7 mouse cellular contexts compared by ENCODE assay signal in the genomic region with DNA sequence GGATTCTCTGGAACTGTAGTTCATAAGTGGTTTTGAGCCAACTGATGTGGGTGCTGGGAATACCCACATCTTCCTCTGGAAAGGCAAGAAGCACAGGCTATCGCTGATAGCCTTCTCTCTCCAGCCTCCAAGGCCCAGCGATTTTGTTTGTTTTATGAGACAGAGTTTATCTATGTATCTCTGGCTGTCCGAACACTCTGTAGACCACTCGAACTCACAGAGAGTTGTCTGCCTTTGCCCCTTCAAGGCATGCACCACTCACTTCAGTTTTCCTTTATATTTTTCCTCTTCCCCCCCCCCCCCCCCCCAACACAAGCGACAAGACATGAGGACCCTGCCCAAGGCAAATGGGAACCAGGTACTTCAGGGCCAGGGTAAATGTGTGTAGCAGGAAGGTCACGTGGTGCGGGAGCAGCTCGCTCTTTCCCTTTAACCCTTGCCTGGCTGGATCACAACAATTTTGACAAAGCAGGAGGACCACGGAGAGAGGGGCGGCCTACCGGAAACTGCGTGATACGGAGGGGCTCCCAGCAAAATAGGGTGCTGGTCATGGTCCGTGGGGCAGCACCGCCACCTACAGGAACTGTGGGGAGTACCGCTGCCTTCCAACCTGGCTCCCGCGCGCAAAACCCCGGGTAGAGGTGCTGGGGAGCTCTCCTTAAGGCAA. TPM values are rescaled to one million over a fixed set of nuclear protein-coding genes. Genes with fewer than 3 reads are reported as not detected.
DNase-seq lines count a peak whose midpoint lies in the region; ATAC-seq and TF ChIP-seq lines count a peak whose summit lies in the region.

No protein-coding gene starts in this region.

- TF ChIP-seq POLR2A in heart, adult 2 months (IDR thresholded peaks at IDR 0.05; ENCODE audit: insufficient read depth, low read depth, low read length), result no peak
- TF ChIP-seq POLR2A in kidney, adult 2 months (IDR thresholded peaks at IDR 0.05; ENCODE audit: low read depth, low read length), result no peak
- TF ChIP-seq POLR2A in spleen, adult 2 months (IDR thresholded peaks at IDR 0.05; ENCODE audit: low read depth, low read length), result no peak

- intact Hi-C loops in heart, adult 2 months (cut with DNase I), result loop anchor here (5.0 to 10.0 kb wide), 2 partner anchors 168 to 265 kb away; a partner anchor contains a TSS

- peak; percentile 84 for TF ChIP-seq CTCF in heart, adult 2 months (IDR thresholded peaks at IDR 0.05)
- TF ChIP-seq CTCF in kidney, adult 2 months (conservative IDR thresholded peaks at IDR 0.05; ENCODE audit: insufficient read depth, insufficient read length, low read depth, low read length), result peak; percentile 80
- peak; percentile 76 for TF ChIP-seq CTCF in spleen, adult 2 months (IDR thresholded peaks at IDR 0.05; ENCODE audit: extremely low read depth, insufficient read depth, insufficient read length, insufficient replicate concordance)

- peak; percentile 78 to 83 for DNase-seq in adrenal gland, postnatal 36 days
- DNase-seq in embryonic facial prominence, embryonic 11.5 days (ENCODE audit: low spot score), result peak; percentile 92
- peak; percentile 61 to 73 for DNase-seq in heart, adult 2 months
- DNase-seq in kidney, adult 2 months, result peak; percentile 62
- peak; percentile 94 for DNase-seq in midbrain, embryonic 14.5 days
- peak; percentile 15 to 45 for DNase-seq in spleen, adult 2 months (ENCODE audit: low read depth in 1 of 2, low spot score in 2 of 2)

- no peaks in the 10 kb centered on the region for H3K27me3 ChIP-seq in embryonic facial prominence, embryonic 11.5 days (ENCODE audit: control insufficient read depth, insufficient read depth, low read length)
- no peaks in the 10 kb centered on the region for H3K27me3 ChIP-seq in heart, adult 2 months (ENCODE audit: control insufficient read depth, insufficient read depth, low read length)
- no peaks in the 10 kb centered on the region for H3K27me3 ChIP-seq in kidney, adult 2 months (replicated peaks; ENCODE audit: control insufficient read depth, insufficient read depth, low read length)
- H3K27me3 ChIP-seq in limb, embryonic 12.5 days, result no peaks in the 10 kb centered on the region
- H3K27me3 ChIP-seq in midbrain, embryonic 14.5 days (ENCODE audit: control insufficient read depth, insufficient read depth, low read length), result no peaks in the 10 kb centered on the region
- no peaks in the 10 kb centered on the region for H3K27me3 ChIP-seq in spleen, adult 2 months (ENCODE audit: control insufficient read depth, insufficient read depth, low read length)

- no peaks in the 10 kb centered on the region for H3K79me2 ChIP-seq in heart, adult 2 months (replicated peaks; ENCODE audit: control insufficient read depth, insufficient read depth, low read length)

- WGBS in embryonic facial prominence, embryonic 11.5 days, result 4% methylated on average over 20 of the region's 20 CpGs
- WGBS in heart, adult 2 months, result 6% methylated on average over 20 of the region's 20 CpGs
- 6% methylated on average over 20 of the region's 20 CpGs for WGBS in kidney, adult 2 months
- WGBS in limb, embryonic 12.5 days, result 6% methylated on average over 20 of the region's 20 CpGs
- 8% methylated on average over 20 of the region's 20 CpGs for WGBS in midbrain, embryonic 14.5 days
- WGBS in spleen, adult 2 months, result 10% methylated on average over 20 of the region's 20 CpGs

- H3K9me3 ChIP-seq in embryonic facial prominence, embryonic 11.5 days (replicated peaks; ENCODE audit: control insufficient read depth, low read length), result no peaks in the 10 kb centered on the region
- H3K9me3 ChIP-seq in limb, embryonic 12.5 days, result no peaks in the 10 kb centered on the region
- H3K9me3 ChIP-seq in midbrain, embryonic 14.5 days (ENCODE audit: control insufficient read depth, low read length), result no peaks in the 10 kb centered on the region

- ATAC-seq in embryonic facial prominence, embryonic 11.5 days (replicated peaks; ENCODE audit: insufficient number of reproducible peaks, low FRiP score, low TSS enrichment, low read depth), result peak; percentile 94
- ATAC-seq in limb, embryonic 12.5 days (ENCODE audit: insufficient number of reproducible peaks, insufficient read depth, low FRiP score, low TSS enrichment, low read depth), result peak; percentile 86
- ATAC-seq in midbrain, embryonic 14.5 days (ENCODE audit: low FRiP score, low TSS enrichment), result peak; percentile 91

- TF ChIP-seq EP300 in heart, adult 2 months (IDR thresholded peaks at IDR 0.05; ENCODE audit: insufficient read depth, low read depth, low read length), result 0 out of 2 replicates have a peak, but pooled peaks have one; percentile 38

- peak overlapping the region; percentile 29 for H3K4me3 ChIP-seq in embryonic facial prominence, embryonic 11.5 days (ENCODE audit: low read depth, low read length)
- peak overlapping the region; percentile 46 for H3K4me3 ChIP-seq in heart, adult 2 months
- peak overlapping the region; percentile 31 for H3K4me3 ChIP-seq in kidney, adult 2 months (ENCODE audit: insufficient read depth, low read depth, low read length)
- peak overlapping the region; percentile 37 for H3K4me3 ChIP-seq in limb, embryonic 12.5 days (replicated peaks)
- peak overlapping the region; percentile 35 for H3K4me3 ChIP-seq in midbrain, embryonic 14.5 days (replicated peaks; ENCODE audit: low read depth, low read length)
- H3K4me3 ChIP-seq in spleen, adult 2 months (ENCODE audit: extremely low read depth, insufficient read depth, insufficient read length), result peak overlapping the region; percentile 35

- H3K36me3 ChIP-seq in embryonic facial prominence, embryonic 11.5 days (replicated peaks; ENCODE audit: control insufficient read depth, insufficient read depth, low read depth, low read length), result no peaks in the 10 kb centered on the region
- H3K36me3 ChIP-seq in heart, adult 2 months (ENCODE audit: control insufficient read depth, insufficient read depth, low read length), result no peaks in the 10 kb centered on the region
- no peaks in the 10 kb centered on the region for H3K36me3 ChIP-seq in kidney, adult 2 months (ENCODE audit: control insufficient read depth, insufficient read depth, low read length)
- H3K36me3 ChIP-seq in limb, embryonic 12.5 days, result no peaks in the 10 kb centered on the region
- no peaks in the 10 kb centered on the region for H3K36me3 ChIP-seq in midbrain, embryonic 14.5 days (ENCODE audit: control insufficient read depth, insufficient read depth, low read length)
- no peaks in the 10 kb centered on the region for H3K36me3 ChIP-seq in spleen, adult 2 months (ENCODE audit: control insufficient read depth, insufficient read depth, low read length)

- no peak overlapping the region for H3K27ac ChIP-seq in embryonic facial prominence, embryonic 11.5 days (replicated peaks; ENCODE audit: low read depth, low read length)
- H3K27ac ChIP-seq in heart, adult 2 months, result no peak overlapping the region
- H3K27ac ChIP-seq in kidney, adult 2 months (ENCODE audit: insufficient read depth, low read depth, low read length), result no peak overlapping the region
- peak overlapping the region; percentile 66 for H3K27ac ChIP-seq in limb, embryonic 12.5 days
- peak overlapping the region; percentile 73 for H3K27ac ChIP-seq in midbrain, embryonic 14.5 days (replicated peaks; ENCODE audit: low read depth, low read length)
- H3K27ac ChIP-seq in spleen, adult 2 months (ENCODE audit: insufficient read depth, low read length), result no peak overlapping the region

- H3K4me1 ChIP-seq in embryonic facial prominence, embryonic 11.5 days (ENCODE audit: control insufficient read depth, insufficient read depth, low read length), result no peaks in the 10 kb centered on the region
- H3K4me1 ChIP-seq in heart, adult 2 months (ENCODE audit: control insufficient read depth, insufficient read depth, low read length), result no peaks in the 10 kb centered on the region; the same call in 1 of the 2 replicates
- peaks cover 3% of the 10 kb centered on the region; the same call in 1 of the 2 replicates for H3K4me1 ChIP-seq in kidney, adult 2 months (ENCODE audit: control insufficient read depth, insufficient read depth, low read length)
- 0 out of 2 replicates have a peak, but pooled peaks cover 3% of the 10 kb centered on the region for H3K4me1 ChIP-seq in limb, embryonic 12.5 days (replicated peaks)
- H3K4me1 ChIP-seq in midbrain, embryonic 14.5 days (ENCODE audit: control insufficient read depth, insufficient read depth, low read length), result peaks cover 6% of the 10 kb centered on the region; the same call in 1 of the 2 replicates
- H3K4me1 ChIP-seq in spleen, adult 2 months (ENCODE audit: control insufficient read depth, insufficient read depth, insufficient read length), result no peaks in the 10 kb centered on the region

- peak overlapping the region; percentile 49 for H3K4me2 ChIP-seq in embryonic facial prominence, embryonic 11.5 days (ENCODE audit: low read depth, low read length)
- H3K4me2 ChIP-seq in limb, embryonic 12.5 days, result peak overlapping the region; percentile 62
- H3K4me2 ChIP-seq in midbrain, embryonic 14.5 days (ENCODE audit: low read length), result peak overlapping the region; percentile 62

- peak overlapping the region; percentile 46 for H3K9ac ChIP-seq in embryonic facial prominence, embryonic 11.5 days (replicated peaks; ENCODE audit: low read length)
- peak overlapping the region; percentile 57 for H3K9ac ChIP-seq in heart, adult 2 months (ENCODE audit: low read depth, low read length)
- peak overlapping the region; percentile 59 for H3K9ac ChIP-seq in limb, embryonic 12.5 days (replicated peaks)
- H3K9ac ChIP-seq in midbrain, embryonic 14.5 days (replicated peaks; ENCODE audit: low read length), result peak overlapping the region; percentile 42

RNA-seq across cellular contexts. Expression of a gene that starts 12.5 kb away (rescaled TPM):
- total RNA-seq in adrenal gland, postnatal 36 days (2021), result 1 to 10 TPM in 1 of 2 experiments, not detected in 1; 3.9 TPM
- polyA plus RNA-seq in embryonic facial prominence, embryonic 11.5 days (2014; fragmentation: Nextera tagmentation; extraction: Ambion mirVana), result not detected in 2 replicates
- total RNA-seq in heart, adult 2 months (2021), result not detected
- not detected in 2 replicates for polyA plus RNA-seq in heart, adult 2 months (2012; rRNA removed)
- polyA plus RNA-seq in kidney, adult 2 months (2012; rRNA removed), result not detected in 2 replicates
- 0.43 TPM in 1 of 2 replicates, not detected in the other for polyA plus RNA-seq in limb, embryonic 12.5 days (2016; fragmentation: Nextera tagmentation; extraction: Ambion mirVana)
- 1.5 TPM in 2 replicates for polyA plus RNA-seq in midbrain, embryonic 14.5 days (2014; fragmentation: Nextera tagmentation; extraction: Ambion mirVana)
- not detected in 2 replicates for polyA plus RNA-seq in spleen, adult 2 months (2012; rRNA removed)

RNA-seq across cellular contexts. Expression of a gene that starts 42.8 kb away (rescaled TPM):
- 10 to 100 TPM; 38.9 to 42.5 TPM for total RNA-seq in adrenal gland, postnatal 36 days (2021)
- 5.7 and 6.1 TPM in 2 replicates for polyA plus RNA-seq in embryonic facial prominence, embryonic 11.5 days (2014; fragmentation: Nextera tagmentation; extraction: Ambion mirVana)
- total RNA-seq in heart, adult 2 months (2021), result 10 to 100 TPM; 22.6 to 24.5 TPM
- polyA plus RNA-seq in heart, adult 2 months (2012; rRNA removed), result 4.0 and 9.0 TPM in 2 replicates
- polyA plus RNA-seq in kidney, adult 2 months (2012; rRNA removed), result 8.0 and 9.6 TPM in 2 replicates
- 5.0 and 5.2 TPM in 2 replicates for polyA plus RNA-seq in limb, embryonic 12.5 days (2016; fragmentation: Nextera tagmentation; extraction: Ambion mirVana)
- 17.9 and 19.9 TPM in 2 replicates for polyA plus RNA-seq in midbrain, embryonic 14.5 days (2014; fragmentation: Nextera tagmentation; extraction: Ambion mirVana)
- 2.9 and 5.4 TPM in 2 replicates for polyA plus RNA-seq in spleen, adult 2 months (2012; rRNA removed)

RNA-seq across cellular contexts. Expression of a gene that starts 52.2 kb away (rescaled TPM):
- 10 to 100 TPM; 50.4 to 50.5 TPM for total RNA-seq in adrenal gland, postnatal 36 days (2021)
- polyA plus RNA-seq in embryonic facial prominence, embryonic 11.5 days (2014; fragmentation: Nextera tagmentation; extraction: Ambion mirVana), result 56.5 and 58.8 TPM in 2 replicates
- total RNA-seq in heart, adult 2 months (2021), result 10 to 100 TPM; 14.6 to 16.1 TPM
- polyA plus RNA-seq in heart, adult 2 months (2012; rRNA removed), result 6.8 and 12.0 TPM in 2 replicates
- 10.5 and 11.5 TPM in 2 replicates for polyA plus RNA-seq in kidney, adult 2 months (2012; rRNA removed)
- polyA plus RNA-seq in limb, embryonic 12.5 days (2016; fragmentation: Nextera tagmentation; extraction: Ambion mirVana), result 44.6 and 45.7 TPM in 2 replicates
- polyA plus RNA-seq in midbrain, embryonic 14.5 days (2014; fragmentation: Nextera tagmentation; extraction: Ambion mirVana), result 45.3 and 58.8 TPM in 2 replicates
- polyA plus RNA-seq in spleen, adult 2 months (2012; rRNA removed), result 5.7 and 7.4 TPM in 2 replicates

Comparison
In these comparisons a context has a peak if more than half of its experiments do, and no peak if none do; other contexts are left out.
1. DNase-seq: peak in every context shown above with its lines; median percentile 94 in midbrain, embryonic 14.5 days; 92 in embryonic facial prominence, embryonic 11.5 days; 80 in adrenal gland, postnatal 36 days; 67 in heart, adult 2 months; 62 in kidney, adult 2 months; 30 in spleen, adult 2 months.
2. H3K27ac ChIP-seq: peak in limb, embryonic 12.5 days (single experiment) and midbrain, embryonic 14.5 days (single experiment); none in embryonic facial prominence, embryonic 11.5 days (single experiment), heart, adult 2 months (single experiment), kidney, adult 2 months (single experiment) and spleen, adult 2 months (single experiment).
3. Peak in every context shown above with its lines, with median percentiles within 50 percentile points of each other: ATAC-seq, H3K4me2 ChIP-seq, H3K4me3 ChIP-seq, H3K9ac ChIP-seq and CTCF ChIP-seq.